8 mouse cellular contexts compared by ENCODE assay signal in genomic region chr10:92721771-92722619, GRCm38 (mm10). TPM values are rescaled to one million over a fixed set of nuclear protein-coding genes. Genes with fewer than 3 reads are reported as not detected.
DNase-seq lines count a peak whose midpoint lies in the region; ATAC-seq lines count a peak whose summit lies in the region.

Nedd1 (minus strand) TSS chr10:92722420.

- peak within 1 kb of the TSS; percentile 87 for H3K4me2 ChIP-seq in heart, embryonic 13.5 days
- peak within 1 kb of the TSS; percentile 78 for H3K4me2 ChIP-seq in liver, embryonic 12.5 days
- H3K4me2 ChIP-seq in stomach, embryonic 15.5 days, result peak within 1 kb of the TSS; percentile 67

- peak; percentile 99 for ATAC-seq in erythroid progenitor cell, adult 5-6 weeks (replicated peaks; ENCODE audit: low FRiP score, poor library complexity, severe bottlenecking)
- ATAC-seq in heart, embryonic 13.5 days (ENCODE audit: extremely low read depth, insufficient number of reproducible peaks, low FRiP score, low TSS enrichment), result peak; percentile 93
- ATAC-seq in liver, embryonic 12.5 days, result peak; percentile 98
- peak; percentile 99 for ATAC-seq in stomach, embryonic 15.5 days (ENCODE audit: insufficient read depth, low FRiP score, low read depth)

- peak within 1 kb of the TSS; percentile 95 for H3K9ac ChIP-seq in heart, embryonic 13.5 days
- peak within 1 kb of the TSS; percentile 93 for H3K9ac ChIP-seq in liver, embryonic 12.5 days
- H3K9ac ChIP-seq in stomach, embryonic 15.5 days, result peak within 1 kb of the TSS; percentile 98

- peaks cover 39% of the 10 kb centered on the region for H3K4me1 ChIP-seq in heart, embryonic 13.5 days
- peaks cover 34% of the 10 kb centered on the region for H3K4me1 ChIP-seq in liver, embryonic 12.5 days
- H3K4me1 ChIP-seq in stomach, embryonic 15.5 days, result no peaks in the 10 kb centered on the region

- H3K27ac ChIP-seq in heart, embryonic 13.5 days (replicated peaks), result peak within 1 kb of the TSS; percentile 96
- H3K27ac ChIP-seq in liver, embryonic 12.5 days, result peak within 1 kb of the TSS; percentile 95
- peak within 1 kb of the TSS; percentile 95 for H3K27ac ChIP-seq in stomach, embryonic 15.5 days

- peak; percentile 95 for DNase-seq in CD4-positive helper T cell, adult 2 months (ENCODE audit: low read depth, low spot score)
- DNase-seq in brain, embryonic 18.5 days (ENCODE audit: low read depth, low spot score), result peak; percentile 70
- DNase-seq in kidney, postnatal 10 days, result peak; percentile 98
- peak; percentile 91 to 93 for DNase-seq in natural killer cell, adult 2 months (ENCODE audit: low spot score in 2 of 2)

- peaks cover 4% of the 10 kb centered on the region; the same call in 1 of the 2 replicates for H3K9me3 ChIP-seq in heart, embryonic 13.5 days
- 0 out of 2 replicates have a peak, but pooled peaks cover 5% of the 10 kb centered on the region for H3K9me3 ChIP-seq in liver, embryonic 12.5 days (replicated peaks)
- H3K9me3 ChIP-seq in stomach, embryonic 15.5 days, result no peaks in the 10 kb centered on the region

- no peaks in the 10 kb centered on the region for H3K27me3 ChIP-seq in heart, embryonic 13.5 days (replicated peaks)
- no peaks in the 10 kb centered on the region for H3K27me3 ChIP-seq in liver, embryonic 12.5 days (replicated peaks)
- no peaks in the 10 kb centered on the region for H3K27me3 ChIP-seq in stomach, embryonic 15.5 days (replicated peaks)

- peaks cover 10% of the 10 kb centered on the region; the same call in 1 of the 2 replicates for H3K36me3 ChIP-seq in heart, embryonic 13.5 days
- peaks cover 22% of the 10 kb centered on the region for H3K36me3 ChIP-seq in liver, embryonic 12.5 days
- H3K36me3 ChIP-seq in stomach, embryonic 15.5 days, result peaks cover 7% of the 10 kb centered on the region; the same call in 1 of the 2 replicates

- peak within 1 kb of the TSS; percentile 90 for H3K4me3 ChIP-seq in heart, embryonic 13.5 days
- peak within 1 kb of the TSS; percentile 88 for H3K4me3 ChIP-seq in liver, embryonic 12.5 days
- H3K4me3 ChIP-seq in stomach, embryonic 15.5 days (replicated peaks), result peak within 1 kb of the TSS; percentile 98

- under 1% methylated on average over 57 of the region's 57 CpGs for WGBS in heart, embryonic 13.5 days
- WGBS in liver, embryonic 12.5 days (ENCODE audit: insufficient replicate concordance), result under 1% methylated on average over 57 of the region's 57 CpGs
- under 1% methylated on average over 57 of the region's 57 CpGs for WGBS in stomach, embryonic 15.5 days

RNA-seq across cellular contexts. Expression of gene Nedd1, which starts in this region (rescaled TPM):
- total RNA-seq in erythroid progenitor cell, adult 5-6 weeks (2015; ENCODE audit: low replicate concordance), result 26.0 and 30.6 TPM in 2 replicates
- total RNA-seq in erythroid progenitor cell, adult 5-6 weeks (2017; ENCODE audit: low replicate concordance), result 27.5 and 56.0 TPM in 2 replicates
- polyA plus RNA-seq in heart, embryonic 13.5 days (2015; fragmentation: Nextera tagmentation; extraction: Ambion mirVana), result 41.7 and 42.3 TPM in 2 replicates
- 34.6 and 35.3 TPM in 2 replicates for polyA plus RNA-seq in liver, embryonic 12.5 days (2016; fragmentation: Nextera tagmentation; extraction: Ambion mirVana)
- polyA plus RNA-seq in stomach, embryonic 15.5 days (2015; fragmentation: Nextera tagmentation; extraction: Ambion mirVana), result 35.5 and 38.5 TPM in 2 replicates

Comparison
In these comparisons a context has a peak if more than half of its experiments do, and no peak if none do; other contexts are left out.
1. Peak in every context shown above with its lines: DNase-seq, ATAC-seq, H3K4me3 ChIP-seq and H3K27ac ChIP-seq.